Mouse (Mus musculus) lung, adult 2 months (tissue): ENCODE measurements around the gene Lig4. TPM values are rescaled to one million over a fixed set of nuclear protein-coding genes. Genes with fewer than 3 reads are reported as not detected.
A peak's percentile ranks its signal among the peaks of the same experiment; 100 is the strongest.

Experiments used
- DNase-seq: peaks from one replicate; pipeline ENCODE4 v3.0.0; 2022
- H3K4me1 ChIP-seq: fragments of 200-500 bp; 2 replicates; pipeline ENCODE4 v1.6.1; 2011; ENCODE audit warnings: low read length; ENCODE audit not compliant: control insufficient read depth, insufficient read depth
- H3K4me3 ChIP-seq: fragments of 200-500 bp; replicated peaks from 2 replicates; pipeline ENCODE3; 2011; ENCODE audit warnings: low read depth, mild to moderate bottlenecking, control low read depth, low read length; ENCODE audit errors: extremely low read depth
- CTCF ChIP-seq: fragments of 200-500 bp; IDR thresholded peaks from 2 replicates; pipeline ENCODE4 v1.5.1; 2011; ENCODE audit warnings: mild to moderate bottlenecking, low read length, control low read depth; ENCODE audit not compliant: insufficient read depth
- POLR2A ChIP-seq: fragments of 200-500 bp; IDR thresholded peaks from 2 replicates; pipeline ENCODE4 v1.6.1; 2011; ENCODE audit warnings: low read depth, mild to moderate bottlenecking, control low read depth, low read length, borderline replicate concordance; ENCODE audit errors: extremely low read depth
- WGBS: fragments of 180-500 bp; shearing (Covaris S2); methylation state at CpG from one replicate; pipeline ENCODE4 v1.1.7; 2018; 5-methylcytosine and 5-hydroxymethylcytosine counted together
- polyA plus RNA-seq: library from polyadenylated mRNA; depleted of rRNA; stranded (reverse); fragments of >200 nt; gene quantifications from 2 replicates; pipeline ENCODE4 v1.2.3, GENCODE M21; 2012; rRNA removed

Lig4 gene
- 1.4 and 2.0 TPM in 2 replicates for polyA plus RNA-seq

- H3K4me3 ChIP-seq = peak within 1 kb of the TSS; percentile 69
- peak; percentile 71; the same call in 1 of the 2 replicates for TF ChIP-seq POLR2A
- no peak for TF ChIP-seq CTCF
These were observed at the start of gene Lig4, which contains the start of gene Abhd13 for GRCm38 (mm10) chr8:9977573-9978314. TSS of gene Lig4 (minus strand) at chr8:9977686. TSS of gene Abhd13 (plus strand) at chr8:9977707.

GRCm38 (mm10) chr8:10017231-10017630 is 39.7 kb upstream of the Lig4 start:
- TF ChIP-seq CTCF = no peak
- TF ChIP-seq POLR2A = no peak
- DNase-seq = no peak
- H3K4me1 ChIP-seq = no peaks in the 10 kb centered on the region; the same call in 1 of the 2 replicates
- WGBS = 52% methylated on average over 3 of the region's 3 CpGs
- no peak overlapping the region for H3K4me3 ChIP-seq

More at GRCm38 (mm10) chr8:9977573-9978314, at the start of gene Lig4, which contains the start of gene Abhd13:
- DNase-seq = peak; percentile 100
- under 1% methylated on average over 68 of the region's 68 CpGs for WGBS
- H3K4me1 ChIP-seq = peaks cover 13% of the 10 kb centered on the region

- WGBS = 59% methylated on average over 1 of the region's 1 CpGs
- TF ChIP-seq POLR2A (no peak), CTCF (no peak)
- DNase-seq = no peak
- H3K4me3 ChIP-seq = no peak overlapping the region
- H3K4me1 ChIP-seq = no peaks in the 10 kb centered on the region; the same call in 1 of the 2 replicates
These were observed 38.8 kb upstream of the Lig4 start for GRCm38 (mm10) chr8:10016252-10016651.

GRCm38 (mm10) chr8:10007660-10008028 is 30.2 kb upstream of the Lig4 start:
- no peak for DNase-seq
- peak overlapping the region; percentile 77 for H3K4me3 ChIP-seq
- WGBS = 41% methylated on average over 6 of the region's 6 CpGs
- no peaks in the 10 kb centered on the region; the same call in 1 of the 2 replicates for H3K4me1 ChIP-seq
- TF ChIP-seq POLR2A (no peak), CTCF (no peak)

- DNase-seq = peak; percentile 14
- peak overlapping the region; percentile 77 for H3K4me3 ChIP-seq
- no peak for TF ChIP-seq CTCF
- TF ChIP-seq POLR2A = no peak
- WGBS = 6% methylated on average over 29 of the region's 29 CpGs
- no peaks in the 10 kb centered on the region; the same call in 1 of the 2 replicates for H3K4me1 ChIP-seq
These were observed 29.6 kb upstream of the Lig4 start for GRCm38 (mm10) chr8:10006986-10007659.

- Histone ChIP-seq H3K4me3 (peak within 1 kb of the TSS; percentile 77), H3K4me1 (no peaks in the 10 kb centered on the region; the same call in 1 of the 2 replicates)
- TF ChIP-seq CTCF (no peak), POLR2A (no peak)
- WGBS = 50% methylated on average over 16 of the region's 16 CpGs
- peak; percentile 12 for DNase-seq
These were observed 28.9 kb upstream of the Lig4 start, which contains the start of gene Tnfsf13b for GRCm38 (mm10) chr8:10006156-10006985. TSS of gene Tnfsf13b (plus strand) at chr8:10006467.

- H3K4me1 ChIP-seq = no peaks in the 10 kb centered on the region; the same call in 1 of the 2 replicates
- WGBS = 83% methylated on average over 7 of the region's 7 CpGs
- no peak overlapping the region for H3K4me3 ChIP-seq
- no peak for TF ChIP-seq POLR2A
- no peak for TF ChIP-seq CTCF
- no peak for DNase-seq
These were observed 26.6 kb upstream of the Lig4 start for GRCm38 (mm10) chr8:10004115-10004514.

GRCm38 (mm10) chr8:9980188-9980587 is 2.7 kb upstream of the Lig4 start:
- H3K4me3 ChIP-seq = no peak overlapping the region
- TF ChIP-seq CTCF (no peak), POLR2A (no peak)
- peaks cover 13% of the 10 kb centered on the region for H3K4me1 ChIP-seq
- DNase-seq = no peak

GRCm38 (mm10) chr8:9979746-9980145 is 2.3 kb upstream of the Lig4 start:
- Histone ChIP-seq H3K4me1 (peaks cover 13% of the 10 kb centered on the region), H3K4me3 (no peak overlapping the region)
- no peak for DNase-seq
- 52% methylated on average over 1 of the region's 1 CpGs for WGBS
- TF ChIP-seq CTCF (no peak), POLR2A (no peak)
